Comparison of ENCODE assay signal across 19 mouse cellular contexts in genomic region chr1:155064649-155065048, GRCm38 (mm10). TPM values are rescaled to one million over a fixed set of nuclear protein-coding genes. Genes with fewer than 3 reads are reported as not detected.
DNase-seq lines count a peak whose midpoint lies in the region; ATAC-seq and TF ChIP-seq lines count a peak whose summit lies in the region.
"Had no signal": no experiment of that assay in that cellular context is flagged by ENCODE, and none has a peak within 500 bp of the region (broad histone marks: within the 10 kb centered on the region; RNA-seq: fewer than 3 reads in every experiment).

No protein-coding gene starts in this region.

- H3K9ac ChIP-seq in hindbrain, embryonic 13.5 days, result no peak overlapping the region
- no peak overlapping the region for H3K9ac ChIP-seq in liver, embryonic 13.5 days
- H3K9ac ChIP-seq: forebrain, embryonic 12.5 days; heart, embryonic 15.5 days; hindbrain, embryonic 14.5 days; stomach, embryonic 15.5 days had no signal

- H3K4me1 ChIP-seq in hindbrain, embryonic 10.5 days (replicated peaks), result peaks cover 29% of the 10 kb centered on the region
- H3K4me1 ChIP-seq in hindbrain, embryonic 13.5 days (replicated peaks), result peaks cover 38% of the 10 kb centered on the region
- H3K4me1 ChIP-seq in spleen, adult 2 months (ENCODE audit: control insufficient read depth, insufficient read depth, insufficient read length), result peaks cover 49% of the 10 kb centered on the region
- peaks cover 41% of the 10 kb centered on the region for H3K4me1 ChIP-seq in liver, embryonic 13.5 days (replicated peaks)

- no peak for TF ChIP-seq POLR2A in spleen, adult 2 months (IDR thresholded peaks at IDR 0.05; ENCODE audit: low read depth, low read length)

- peak overlapping the region; percentile 59 for H3K27ac ChIP-seq in hindbrain, embryonic 10.5 days
- H3K27ac ChIP-seq in hindbrain, embryonic 13.5 days, result no peak overlapping the region
- peak overlapping the region; percentile 36 for H3K27ac ChIP-seq in spleen, adult 2 months (ENCODE audit: insufficient read depth, low read length)
- H3K27ac ChIP-seq in liver, embryonic 13.5 days, result no peak overlapping the region
- H3K27ac ChIP-seq: forebrain, embryonic 12.5 days; heart, embryonic 15.5 days; hindbrain, embryonic 14.5 days; stomach, embryonic 15.5 days had no signal

- peaks cover 18% of the 10 kb centered on the region for H3K27me3 ChIP-seq in hindbrain, embryonic 10.5 days (ENCODE audit: insufficient read depth, poor library complexity, severe bottlenecking)
- no peaks in the 10 kb centered on the region for H3K27me3 ChIP-seq in hindbrain, embryonic 13.5 days
- H3K27me3 ChIP-seq in spleen, adult 2 months (ENCODE audit: control insufficient read depth, insufficient read depth, low read length), result no peaks in the 10 kb centered on the region
- H3K27me3 ChIP-seq in liver, embryonic 13.5 days, result peaks cover 14% of the 10 kb centered on the region
- H3K27me3 ChIP-seq: forebrain, embryonic 12.5 days; heart, embryonic 15.5 days; Patski; stomach, embryonic 15.5 days had no signal

- ATAC-seq in hindbrain, embryonic 13.5 days (ENCODE audit: low FRiP score), result no peak
- peak; percentile 54 for ATAC-seq in liver, embryonic 13.5 days (ENCODE audit: low read depth)
- ATAC-seq: Patski had no signal

- H3K9me3 ChIP-seq in hindbrain, embryonic 10.5 days, result no peaks in the 10 kb centered on the region
- H3K9me3 ChIP-seq in hindbrain, embryonic 13.5 days, result no peaks in the 10 kb centered on the region
- H3K9me3 ChIP-seq in liver, embryonic 13.5 days (replicated peaks), result no peaks in the 10 kb centered on the region
- H3K9me3 ChIP-seq: forebrain, embryonic 12.5 days; heart, embryonic 15.5 days; stomach, embryonic 15.5 days had no signal

- WGBS in hindbrain, embryonic 10.5 days, result 64% methylated on average over 4 of the region's 4 CpGs
- 67% methylated on average over 4 of the region's 4 CpGs for WGBS in hindbrain, embryonic 13.5 days
- WGBS in spleen, adult 2 months, result 75% methylated on average over 4 of the region's 4 CpGs
- WGBS in liver, embryonic 13.5 days (ENCODE audit: insufficient replicate concordance), result 27% methylated on average over 4 of the region's 4 CpGs

- no peak for DNase-seq in hindbrain, embryonic 10.5 days (ENCODE audit: low spot score)
- DNase-seq in spleen, adult 2 months (ENCODE audit: low read depth in 1 of 2, low spot score in 2 of 2), result no peak
- no peak for DNase-seq in spleen, postnatal 14 days (ENCODE audit: low spot score in 2 of 2)
- no peak for DNase-seq in liver, embryonic 13.5 days
- DNase-seq in cerebellum, adult 11 months, result no peak
- no peak for DNase-seq in layer of hippocampus, adult 9-10 months (ENCODE audit: low spot score)
- no peak for DNase-seq in urinary bladder, postnatal 10 days (ENCODE audit: low spot score)
- DNase-seq: cerebellum, postnatal 14 days; embryo, embryonic 11 days; layer of hippocampus, postnatal 36 days; left cerebral cortex, postnatal 4 days; lung, adult 2 months; midbrain, embryonic 14.5 days had no signal

- H3K4me2 ChIP-seq in hindbrain, embryonic 13.5 days, result no peak overlapping the region
- no peak overlapping the region for H3K4me2 ChIP-seq in liver, embryonic 13.5 days
- H3K4me2 ChIP-seq: forebrain, embryonic 12.5 days; heart, embryonic 15.5 days; hindbrain, embryonic 14.5 days; stomach, embryonic 15.5 days had no signal

- no peak for TF ChIP-seq CTCF in spleen, adult 2 months (IDR thresholded peaks at IDR 0.05; ENCODE audit: extremely low read depth, insufficient read depth, insufficient read length, insufficient replicate concordance)

- H3K4me3 ChIP-seq in hindbrain, embryonic 10.5 days, result no peak overlapping the region
- H3K4me3 ChIP-seq in hindbrain, embryonic 13.5 days, result no peak overlapping the region
- H3K4me3 ChIP-seq in spleen, adult 2 months (ENCODE audit: extremely low read depth, insufficient read depth, insufficient read length), result no peak overlapping the region
- H3K4me3 ChIP-seq in liver, embryonic 13.5 days (replicated peaks), result no peak overlapping the region
- H3K4me3 ChIP-seq: forebrain, embryonic 12.5 days; heart, embryonic 15.5 days; stomach, embryonic 15.5 days had no signal

- H3K36me3 ChIP-seq in hindbrain, embryonic 10.5 days, result no peaks in the 10 kb centered on the region
- no peaks in the 10 kb centered on the region for H3K36me3 ChIP-seq in hindbrain, embryonic 13.5 days
- H3K36me3 ChIP-seq in spleen, adult 2 months (ENCODE audit: control insufficient read depth, insufficient read depth, low read length), result no peaks in the 10 kb centered on the region
- H3K36me3 ChIP-seq in liver, embryonic 13.5 days, result no peaks in the 10 kb centered on the region
- H3K36me3 ChIP-seq: forebrain, embryonic 12.5 days; heart, embryonic 15.5 days; stomach, embryonic 15.5 days had no signal

RNA-seq across cellular contexts. Expression of gene Ier5, which starts 34.8 kb away (rescaled TPM):
- polyA plus RNA-seq in hindbrain, embryonic 10.5 days (2016; fragmentation: Nextera tagmentation; extraction: Ambion mirVana), result 4.1 and 7.0 TPM in 2 replicates
- 5.5 and 8.8 TPM in 2 replicates for polyA plus RNA-seq in hindbrain, embryonic 13.5 days (2015; fragmentation: Nextera tagmentation; extraction: Ambion mirVana)
- 47.7 and 82.0 TPM in 2 replicates for polyA plus RNA-seq in spleen, adult 2 months (2012; rRNA removed)
- polyA plus RNA-seq in liver, embryonic 13.5 days (2015; fragmentation: Nextera tagmentation; extraction: Ambion mirVana), result 1.6 and 1.9 TPM in 2 replicates

Comparison
In these comparisons a context has a peak if more than half of its experiments do, and no peak if none do; other contexts are left out.
1. H3K27ac ChIP-seq: peak in hindbrain, embryonic 10.5 days (single experiment) and spleen, adult 2 months (single experiment); none in hindbrain, embryonic 13.5 days (single experiment) and liver, embryonic 13.5 days (single experiment).